In the genomic region with DNA sequence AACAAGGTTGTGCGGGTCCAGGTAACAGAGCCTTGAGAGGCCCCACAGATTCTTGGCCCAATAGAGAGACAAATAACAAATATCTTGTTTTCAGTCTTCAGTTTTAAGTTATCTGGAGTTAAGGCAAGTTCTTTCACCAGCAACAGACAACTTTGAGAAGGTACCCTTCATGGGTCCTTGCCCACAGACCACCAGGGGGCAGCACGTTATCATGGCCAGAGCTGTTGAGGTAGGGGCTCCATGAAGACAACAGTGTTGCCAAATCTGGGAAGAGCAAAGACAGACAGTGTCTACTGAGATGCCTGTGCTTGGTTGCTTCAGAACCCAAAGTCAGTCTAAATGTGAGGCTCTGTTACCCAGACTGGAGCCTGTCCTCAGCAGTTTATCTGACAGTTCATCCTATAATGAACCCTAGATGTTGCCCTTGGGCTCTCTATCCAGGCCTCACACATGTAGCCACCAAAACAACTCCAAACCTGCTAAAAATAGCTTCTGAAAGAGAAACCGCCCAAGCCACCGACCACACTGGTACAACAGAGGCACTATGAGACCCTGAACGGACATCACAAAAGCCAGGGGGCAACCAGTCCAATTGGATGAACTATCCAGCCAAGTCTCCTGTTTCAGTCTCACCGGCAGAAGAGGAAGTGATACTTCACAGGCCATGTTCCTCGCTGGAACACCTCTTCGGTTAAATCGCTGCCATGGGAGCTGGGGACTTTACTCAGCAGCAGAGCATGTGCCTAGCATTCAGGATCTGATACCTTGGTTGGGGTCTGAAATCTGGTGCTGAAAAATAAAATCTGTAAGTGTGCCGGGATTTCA, we compare ENCODE assay signal across 9 mouse cellular contexts. TPM values are rescaled to one million over a fixed set of nuclear protein-coding genes. Genes with fewer than 3 reads are reported as not detected.
DNase-seq lines count a peak whose midpoint lies in the region; ATAC-seq and TF ChIP-seq lines count a peak whose summit lies in the region.
"Had no signal": no experiment of that assay in that cellular context is flagged by ENCODE, and none has a peak within 500 bp of the region (broad histone marks: within the 10 kb centered on the region; RNA-seq: fewer than 3 reads in every experiment).

No protein-coding gene starts in this region.

- no peaks in the 10 kb centered on the region for H3K36me3 ChIP-seq in heart, postnatal 0 days (replicated peaks; ENCODE audit: control insufficient read depth, insufficient read depth, low read length)
- no peaks in the 10 kb centered on the region for H3K36me3 ChIP-seq in heart, embryonic 11.5 days (ENCODE audit: control insufficient read depth, insufficient read depth, low read length)
- H3K36me3 ChIP-seq in E14TG2a.4 (ENCODE audit: insufficient read depth, low read length), result no peaks in the 10 kb centered on the region
- no peaks in the 10 kb centered on the region for H3K36me3 ChIP-seq in hindbrain, postnatal 0 days (ENCODE audit: insufficient read depth, low read length)
- H3K36me3 ChIP-seq: limb, embryonic 12.5 days had no signal

- H3K9ac ChIP-seq in heart, postnatal 0 days (replicated peaks; ENCODE audit: low read depth, low read length), result no peak overlapping the region
- no peak overlapping the region for H3K9ac ChIP-seq in heart, embryonic 11.5 days (ENCODE audit: low read depth, low read length)
- no peak overlapping the region for H3K9ac ChIP-seq in hindbrain, postnatal 0 days (replicated peaks; ENCODE audit: low read length)
- H3K9ac ChIP-seq: limb, embryonic 12.5 days had no signal

- H3K27me3 ChIP-seq in heart, postnatal 0 days (ENCODE audit: control insufficient read depth, insufficient read depth, low read length), result peaks cover 4% of the 10 kb centered on the region; the same call in 1 of the 2 replicates
- H3K27me3 ChIP-seq in heart, embryonic 11.5 days (ENCODE audit: control insufficient read depth, insufficient read depth, low read length), result peaks cover 12% of the 10 kb centered on the region
- no peaks in the 10 kb centered on the region for H3K27me3 ChIP-seq in E14TG2a.4 (ENCODE audit: insufficient read depth, low read length)
- no peaks in the 10 kb centered on the region for H3K27me3 ChIP-seq in hindbrain, postnatal 0 days (ENCODE audit: insufficient read depth, low read length)

- H3K4me2 ChIP-seq in heart, postnatal 0 days (ENCODE audit: low read depth, low read length), result no peak overlapping the region
- no peak overlapping the region for H3K4me2 ChIP-seq in heart, embryonic 11.5 days
- H3K4me2 ChIP-seq in hindbrain, postnatal 0 days (ENCODE audit: low read depth, low read length), result no peak overlapping the region
- H3K4me2 ChIP-seq: limb, embryonic 12.5 days had no signal

- H3K4me1 ChIP-seq in heart, postnatal 0 days (ENCODE audit: control insufficient read depth, insufficient read depth), result no peaks in the 10 kb centered on the region
- H3K4me1 ChIP-seq in heart, embryonic 11.5 days (ENCODE audit: control insufficient read depth, insufficient read depth, low read length), result peaks cover 22% of the 10 kb centered on the region
- H3K4me1 ChIP-seq in E14TG2a.4 (replicated peaks; ENCODE audit: low read depth, low read length), result no peaks in the 10 kb centered on the region
- peaks cover 5% of the 10 kb centered on the region for H3K4me1 ChIP-seq in bone marrow macrophage, adult 2 months (ENCODE audit: control insufficient read depth, insufficient read depth, low read length)
- no peaks in the 10 kb centered on the region for H3K4me1 ChIP-seq in hindbrain, postnatal 0 days (ENCODE audit: insufficient read depth, low read length)
- H3K4me1 ChIP-seq: limb, embryonic 12.5 days had no signal

- no peak overlapping the region for H3K4me3 ChIP-seq in heart, postnatal 0 days (ENCODE audit: low read depth, low read length)
- no peak overlapping the region for H3K4me3 ChIP-seq in heart, embryonic 11.5 days (ENCODE audit: low read depth, low read length)
- H3K4me3 ChIP-seq in E14TG2a.4 (replicated peaks; ENCODE audit: low read length), result no peak overlapping the region
- no peak overlapping the region for H3K4me3 ChIP-seq in bone marrow macrophage, adult 2 months (ENCODE audit: insufficient read depth, low read length)
- H3K4me3 ChIP-seq in hindbrain, postnatal 0 days (ENCODE audit: low read length), result no peak overlapping the region
- H3K4me3 ChIP-seq: limb, embryonic 12.5 days had no signal

- no peak for TF ChIP-seq EP300 in heart, postnatal 0 days (IDR thresholded peaks at IDR 0.05; ENCODE audit: low read depth)

- 62% methylated on average over 10 of the region's 10 CpGs for WGBS in heart, postnatal 0 days
- 65% methylated on average over 10 of the region's 10 CpGs for WGBS in heart, embryonic 11.5 days (ENCODE audit: insufficient replicate concordance)
- 74% methylated on average over 10 of the region's 10 CpGs for WGBS in hindbrain, postnatal 0 days

- DNase-seq in heart, postnatal 0 days (ENCODE audit: low spot score), result no peak
- DNase-seq in hindbrain, postnatal 0 days (ENCODE audit: low spot score), result peak; percentile 53
- DNase-seq in lung, postnatal 25 days (ENCODE audit: low spot score), result peak; percentile 56
- DNase-seq in testis, postnatal 10 days (ENCODE audit: low spot score), result peak; percentile 66

- no peak for TF ChIP-seq POLR2A in bone marrow macrophage, adult 2 months (IDR thresholded peaks at IDR 0.05; ENCODE audit: borderline replicate concordance, low read depth, low read length)

- TF ChIP-seq CTCF in heart, postnatal 0 days (IDR thresholded peaks at IDR 0.05; ENCODE audit: low read depth), result peak; percentile 56
- peak; percentile 60 for TF ChIP-seq CTCF in E14TG2a.4 (conservative IDR thresholded peaks at IDR 0.05; ENCODE audit: low read length)
- peak; percentile 82 for TF ChIP-seq CTCF in bone marrow macrophage, adult 2 months (IDR thresholded peaks at IDR 0.05; ENCODE audit: low read depth, low read length)
- peak; percentile 64 for TF ChIP-seq CTCF in hindbrain, postnatal 0 days (IDR thresholded peaks at IDR 0.05; ENCODE audit: low read depth)

- H3K9me3 ChIP-seq in heart, postnatal 0 days (replicated peaks; ENCODE audit: control insufficient read depth, low read length), result no peaks in the 10 kb centered on the region
- H3K9me3 ChIP-seq in heart, embryonic 11.5 days (replicated peaks; ENCODE audit: control insufficient read depth, low read length), result no peaks in the 10 kb centered on the region
- no peaks in the 10 kb centered on the region for H3K9me3 ChIP-seq in E14TG2a.4 (ENCODE audit: low read length)
- no peaks in the 10 kb centered on the region for H3K9me3 ChIP-seq in hindbrain, postnatal 0 days (ENCODE audit: low read length)
- H3K9me3 ChIP-seq: limb, embryonic 12.5 days had no signal

- no peak for ATAC-seq in heart, postnatal 0 days (ENCODE audit: insufficient read depth, low read depth)
- no peak for ATAC-seq in heart, embryonic 11.5 days (replicated peaks; ENCODE audit: insufficient number of reproducible peaks, low FRiP score, low TSS enrichment)
- ATAC-seq in hindbrain, postnatal 0 days, result no peak
- ATAC-seq in erythroid progenitor cell, adult 5-6 weeks (replicated peaks; ENCODE audit: low FRiP score, poor library complexity, severe bottlenecking), result no peak

- H3K27ac ChIP-seq in heart, postnatal 0 days (ENCODE audit: low read depth), result no peak overlapping the region
- H3K27ac ChIP-seq in heart, embryonic 11.5 days (ENCODE audit: low read depth, low read length), result no peak overlapping the region
- no peak overlapping the region for H3K27ac ChIP-seq in bone marrow macrophage, adult 2 months (ENCODE audit: insufficient read depth, low read depth, low read length)
- H3K27ac ChIP-seq in hindbrain, postnatal 0 days, result no peak overlapping the region
- H3K27ac ChIP-seq: limb, embryonic 12.5 days had no signal

RNA-seq across cellular contexts. Expression of gene Sstr4, which starts 19.6 kb away (rescaled TPM):
- total RNA-seq in heart, postnatal 0 days (2014; rRNA removed; ENCODE audit: low replicate concordance), result 0.31 and 4.4 TPM in 2 replicates
- 0.14 and 0.43 TPM in 2 replicates for polyA plus RNA-seq in heart, postnatal 0 days (2015; fragmentation: Nextera tagmentation; extraction: Ambion mirVana)
- polyA plus RNA-seq in heart, embryonic 11.5 days (2014; fragmentation: Nextera tagmentation; extraction: Ambion mirVana), result 1.2 and 1.7 TPM in 2 replicates
- polyA plus RNA-seq in bone marrow macrophage, adult 2 months (2012; ENCODE audit: insufficient read depth, insufficient read length, missing spikeins), result not detected in 2 replicates
- 13.4 and 14.0 TPM in 2 replicates for total RNA-seq in hindbrain, postnatal 0 days (2014; rRNA removed)
- polyA plus RNA-seq in hindbrain, postnatal 0 days (2015; fragmentation: Nextera tagmentation; extraction: Ambion mirVana), result 2.7 and 2.8 TPM in 2 replicates
- not detected in 2 replicates for total RNA-seq in erythroid progenitor cell, adult 5-6 weeks (2015; ENCODE audit: low replicate concordance)
- total RNA-seq in erythroid progenitor cell, adult 5-6 weeks (2017; ENCODE audit: low replicate concordance), result not detected in 2 replicates

RNA-seq across cellular contexts. Expression of gene Thbd, which starts 32.5 kb away (rescaled TPM):
- 50.6 and 52.6 TPM in 2 replicates for total RNA-seq in heart, postnatal 0 days (2014; rRNA removed; ENCODE audit: low replicate concordance)
- polyA plus RNA-seq in heart, postnatal 0 days (2015; fragmentation: Nextera tagmentation; extraction: Ambion mirVana), result 15.6 and 16.5 TPM in 2 replicates
- polyA plus RNA-seq in heart, embryonic 11.5 days (2014; fragmentation: Nextera tagmentation; extraction: Ambion mirVana), result 18.5 and 19.2 TPM in 2 replicates
- polyA plus RNA-seq in bone marrow macrophage, adult 2 months (2012; ENCODE audit: insufficient read depth, insufficient read length, missing spikeins), result 8.2 and 8.3 TPM in 2 replicates
- total RNA-seq in hindbrain, postnatal 0 days (2014; rRNA removed), result 17.3 and 31.7 TPM in 2 replicates
- polyA plus RNA-seq in hindbrain, postnatal 0 days (2015; fragmentation: Nextera tagmentation; extraction: Ambion mirVana), result 13.3 and 13.4 TPM in 2 replicates
- total RNA-seq in erythroid progenitor cell, adult 5-6 weeks (2015; ENCODE audit: low replicate concordance), result 3.4 and 4.7 TPM in 2 replicates
- total RNA-seq in erythroid progenitor cell, adult 5-6 weeks (2017; ENCODE audit: low replicate concordance), result 0.45 and 3.2 TPM in 2 replicates
